Mouse (Mus musculus) kidney, embryonic 15.5 days (tissue): ENCODE data around the gene Trip12. TPM values are rescaled to one million over a fixed set of nuclear protein-coding genes. Genes with fewer than 3 reads are reported as not detected.

ENCODE experiments used
- ATAC-seq: fragments of 200-750 bp; cut with Nextera tagmentation; replicated peaks from 2 replicates; pipeline ENCODE4 v1.8.0; 2017; ENCODE audit warnings: moderate TSS enrichment; ENCODE audit not compliant: low FRiP score
- H3K27ac ChIP-seq: fragments of 300-500 bp; sonication (generic); 2 replicates; pipeline ENCODE4 v1.5.1; 2015; ENCODE audit warnings: mild to moderate bottlenecking, inconsistent platforms
- H3K27me3 ChIP-seq: fragments of 300-500 bp; sonication (generic); 2 replicates; pipeline ENCODE4 v1.6.1; 2015; ENCODE audit warnings: inconsistent platforms
- H3K36me3 ChIP-seq: fragments of 300-500 bp; sonication (generic); 2 replicates; pipeline ENCODE4 v1.6.1; 2015; ENCODE audit warnings: inconsistent platforms
- H3K4me1 ChIP-seq: fragments of 300-500 bp; sonication (generic); 2 replicates; pipeline ENCODE4 v1.6.1; 2015; ENCODE audit warnings: inconsistent platforms
- H3K4me2 ChIP-seq: fragments of 300-500 bp; sonication (generic); 2 replicates; pipeline ENCODE4 v1.6.1; 2015; ENCODE audit warnings: moderate library complexity, mild to moderate bottlenecking, inconsistent platforms
- H3K4me3 ChIP-seq: fragments of 300-500 bp; sonication (generic); replicated peaks from 2 replicates; pipeline ENCODE4 v1.5.1; 2015; ENCODE audit warnings: mild to moderate bottlenecking, inconsistent platforms
- H3K9ac ChIP-seq: fragments of 300-500 bp; sonication (generic); 2 replicates; pipeline ENCODE4 v1.6.1; 2015; ENCODE audit warnings: mild to moderate bottlenecking, inconsistent platforms
- H3K9me3 ChIP-seq: fragments of 300-500 bp; sonication (generic); replicated peaks from 2 replicates; pipeline ENCODE4 v1.6.1; 2016; ENCODE audit warnings: inconsistent platforms
- WGBS: fragments of 180-500 bp; shearing (Covaris S2); methylation state at CpG from one replicate; pipeline ENCODE4 v1.1.7; 2015; ENCODE audit warnings: mixed read lengths; 5-methylcytosine and 5-hydroxymethylcytosine counted together
- polyA plus RNA-seq: library from polyadenylated mRNA; unstranded; fragments of >200 nt; fragmentation: Nextera tagmentation; extraction: Ambion mirVana; gene quantifications from 2 replicates; pipeline ENCODE4 v1.2.1, GENCODE M21; 2015

Trip12 gene
- polyA plus RNA-seq = 61.5 and 65.3 TPM in 2 replicates

- under 1% methylated on average over 39 of the region's 39 CpGs for WGBS
Measured at GRCm38 (mm10) chr1:84840018-84840664, at the start of gene Trip12. Trip12 (minus strand) TSS chr1:84840516.

GRCm38 (mm10) chr1:84890005-84890393 is 49.7 kb upstream of the Trip12 start:
- H3K4me2 ChIP-seq = 0 out of 2 replicates have a peak overlapping the region, but pooled peaks have one; percentile 14
- WGBS = 35% methylated on average over 7 of the region's 7 CpGs
- no peak overlapping the region for H3K4me3 ChIP-seq
- H3K9ac ChIP-seq = no peak overlapping the region
- no peak for ATAC-seq
- H3K4me1 ChIP-seq = no peaks in the 10 kb centered on the region
- H3K27me3 ChIP-seq = no peaks in the 10 kb centered on the region
- no peak overlapping the region for H3K27ac ChIP-seq
- H3K36me3 ChIP-seq = no peaks in the 10 kb centered on the region
- H3K9me3 ChIP-seq = no peaks in the 10 kb centered on the region

More at GRCm38 (mm10) chr1:84840018-84840664, at the start of gene Trip12:
- Histone ChIP-seq H3K4me2 (peak within 1 kb of the TSS; percentile 64), H3K9ac (peak within 1 kb of the TSS; percentile 93), H3K4me1 (peaks cover 11% of the 10 kb centered on the region; the same call in 1 of the 2 replicates), H3K27ac (peak within 1 kb of the TSS; percentile 98), H3K9me3 (no peaks in the 10 kb centered on the region), H3K36me3 (no peaks in the 10 kb centered on the region), H3K4me3 (peak within 1 kb of the TSS; percentile 97), H3K27me3 (no peaks in the 10 kb centered on the region)
- ATAC-seq = peak; percentile 63

- 0 out of 2 replicates have a peak overlapping the region, but pooled peaks have one; percentile 14 for H3K4me2 ChIP-seq
- no peaks in the 10 kb centered on the region for H3K9me3 ChIP-seq
- no peaks in the 10 kb centered on the region for H3K36me3 ChIP-seq
- H3K4me1 ChIP-seq = no peaks in the 10 kb centered on the region
- no peak for ATAC-seq
- 58% methylated on average over 8 of the region's 8 CpGs for WGBS
- no peak overlapping the region for H3K4me3 ChIP-seq
- no peak overlapping the region for H3K27ac ChIP-seq
- no peaks in the 10 kb centered on the region for H3K27me3 ChIP-seq
- H3K9ac ChIP-seq = no peak overlapping the region
Measured at GRCm38 (mm10) chr1:84889330-84890004, 49.2 kb upstream of the Trip12 start.

GRCm38 (mm10) chr1:84885921-84886320 is 45.6 kb upstream of the Trip12 start:
- ATAC-seq = no peak
- no peak overlapping the region for H3K4me3 ChIP-seq
- no peaks in the 10 kb centered on the region for H3K36me3 ChIP-seq
- no peaks in the 10 kb centered on the region for H3K27me3 ChIP-seq
- no peak overlapping the region for H3K9ac ChIP-seq
- no peaks in the 10 kb centered on the region for H3K4me1 ChIP-seq
- no peaks in the 10 kb centered on the region for H3K9me3 ChIP-seq
- WGBS = 88% methylated on average over 6 of the region's 6 CpGs
- H3K27ac ChIP-seq = no peak overlapping the region
- no peak overlapping the region for H3K4me2 ChIP-seq

- Histone ChIP-seq H3K36me3 (no peaks in the 10 kb centered on the region), H3K27ac (no peak overlapping the region), H3K4me3 (no peak overlapping the region), H3K4me2 (no peak overlapping the region), H3K27me3 (no peaks in the 10 kb centered on the region), H3K9me3 (no peaks in the 10 kb centered on the region), H3K9ac (no peak overlapping the region), H3K4me1 (no peaks in the 10 kb centered on the region)
- ATAC-seq = no peak
- 90% methylated on average over 3 of the region's 3 CpGs for WGBS
Measured at GRCm38 (mm10) chr1:84885174-84885573, 44.9 kb upstream of the Trip12 start.

GRCm38 (mm10) chr1:84883889-84884288 is 43.6 kb upstream of the Trip12 start:
- Histone ChIP-seq H3K9me3 (no peaks in the 10 kb centered on the region), H3K4me3 (no peak overlapping the region), H3K4me1 (no peaks in the 10 kb centered on the region), H3K4me2 (no peak overlapping the region), H3K27ac (no peak overlapping the region), H3K9ac (no peak overlapping the region), H3K27me3 (no peaks in the 10 kb centered on the region), H3K36me3 (no peaks in the 10 kb centered on the region)
- 59% methylated on average over 4 of the region's 4 CpGs for WGBS
- ATAC-seq = no peak

- H3K9ac ChIP-seq = no peak overlapping the region
- no peak for ATAC-seq
- H3K4me2 ChIP-seq = no peak overlapping the region
- H3K27me3 ChIP-seq = no peaks in the 10 kb centered on the region
- no peak overlapping the region for H3K4me3 ChIP-seq
- no peaks in the 10 kb centered on the region for H3K9me3 ChIP-seq
- H3K27ac ChIP-seq = no peak overlapping the region
- no peaks in the 10 kb centered on the region for H3K36me3 ChIP-seq
- H3K4me1 ChIP-seq = no peaks in the 10 kb centered on the region
- 95% methylated on average over 4 of the region's 4 CpGs for WGBS
Measured at GRCm38 (mm10) chr1:84882937-84883336, 42.6 kb upstream of the Trip12 start.

GRCm38 (mm10) chr1:84882066-84882532 is 41.8 kb upstream of the Trip12 start:
- Histone ChIP-seq H3K27me3 (no peaks in the 10 kb centered on the region), H3K4me1 (no peaks in the 10 kb centered on the region), H3K36me3 (no peaks in the 10 kb centered on the region), H3K27ac (no peak overlapping the region), H3K9ac (no peak overlapping the region), H3K4me3 (no peak overlapping the region), H3K9me3 (no peaks in the 10 kb centered on the region), H3K4me2 (no peak overlapping the region)
- WGBS = 61% methylated on average over 2 of the region's 2 CpGs
- ATAC-seq = 0 out of 2 replicates have a peak, but pooled peaks have one; percentile 33

- Histone ChIP-seq H3K4me2 (no peak overlapping the region), H3K4me1 (no peaks in the 10 kb centered on the region), H3K9ac (no peak overlapping the region), H3K9me3 (no peaks in the 10 kb centered on the region), H3K27me3 (no peaks in the 10 kb centered on the region), H3K4me3 (no peak overlapping the region), H3K36me3 (no peaks in the 10 kb centered on the region), H3K27ac (no peak overlapping the region)
- no peak for ATAC-seq
- WGBS = 77% methylated on average over 11 of the region's 11 CpGs
Measured at GRCm38 (mm10) chr1:84881248-84882065, 41.1 kb upstream of the Trip12 start.

GRCm38 (mm10) chr1:84879571-84880120 is 39.3 kb upstream of the Trip12 start:
- Histone ChIP-seq H3K36me3 (no peaks in the 10 kb centered on the region), H3K4me2 (no peak overlapping the region), H3K4me1 (no peaks in the 10 kb centered on the region), H3K4me3 (no peak overlapping the region), H3K9ac (no peak overlapping the region), H3K9me3 (no peaks in the 10 kb centered on the region), H3K27ac (no peak overlapping the region), H3K27me3 (no peaks in the 10 kb centered on the region)
- ATAC-seq = no peak
- WGBS = 96% methylated on average over 8 of the region's 8 CpGs

GRCm38 (mm10) chr1:84877590-84877989 is 37.3 kb upstream of the Trip12 start:
- H3K9me3 ChIP-seq = no peaks in the 10 kb centered on the region
- no peaks in the 10 kb centered on the region for H3K27me3 ChIP-seq
- no peaks in the 10 kb centered on the region for H3K4me1 ChIP-seq
- H3K27ac ChIP-seq = no peak overlapping the region
- WGBS = 69% methylated on average over 2 of the region's 2 CpGs
- H3K36me3 ChIP-seq = no peaks in the 10 kb centered on the region
- H3K9ac ChIP-seq = no peak overlapping the region
- no peak overlapping the region for H3K4me3 ChIP-seq
- H3K4me2 ChIP-seq = no peak overlapping the region
- ATAC-seq = 0 out of 2 replicates have a peak, but pooled peaks have one; percentile 48
